Mouse (Mus musculus) neural tube, embryonic 12.5 days (tissue): ENCODE results near the gene Hoxb2. TPM values are rescaled to one million over a fixed set of nuclear protein-coding genes. Genes with fewer than 3 reads are reported as not detected.

Experiments
- ATAC-seq: fragments of 200-750 bp; cut with Nextera tagmentation; 2 replicates; pipeline ENCODE4 v1.8.0; 2017; ENCODE audit warnings: low read depth, mild to moderate bottlenecking, moderate TSS enrichment, moderate library complexity; ENCODE audit not compliant: low FRiP score
- H3K27ac ChIP-seq: fragments of 300-500 bp; sonication (generic); 2 replicates; pipeline ENCODE4 v1.5.1; 2016
- H3K27me3 ChIP-seq: fragments of 300-500 bp; sonication (generic); replicated peaks from 2 replicates; pipeline ENCODE4 v1.6.1; 2016; ENCODE audit warnings: mild to moderate bottlenecking
- H3K36me3 ChIP-seq: fragments of 300-500 bp; sonication (generic); 2 replicates; pipeline ENCODE4 v1.6.1; 2016; ENCODE audit warnings: mild to moderate bottlenecking
- H3K4me1 ChIP-seq: fragments of 300-500 bp; sonication (generic); 2 replicates; pipeline ENCODE4 v1.6.1; 2016
- H3K4me2 ChIP-seq: fragments of 300-500 bp; sonication (generic); replicated peaks from 2 replicates; pipeline ENCODE4 v1.6.1; 2016; ENCODE audit warnings: mild to moderate bottlenecking
- H3K4me3 ChIP-seq: fragments of 300-500 bp; sonication (generic); 2 replicates; pipeline ENCODE4 v1.5.1; 2016
- H3K9ac ChIP-seq: fragments of 300-500 bp; sonication (generic); 2 replicates; pipeline ENCODE4 v1.6.1; 2016; ENCODE audit warnings: mild to moderate bottlenecking
- H3K9me3 ChIP-seq: fragments of 300-500 bp; sonication (generic); 2 replicates; pipeline ENCODE4 v1.6.1; 2016; ENCODE audit warnings: mild to moderate bottlenecking
- WGBS: fragments of 180-500 bp; shearing (Covaris S2); methylation state at CpG from one replicate; pipeline ENCODE4 v1.1.7; 2016; 5-methylcytosine and 5-hydroxymethylcytosine counted together
- polyA plus RNA-seq: library from polyadenylated mRNA; unstranded; fragments of >200 nt; fragmentation: Nextera tagmentation; extraction: Ambion mirVana; gene quantifications from 2 replicates; pipeline ENCODE4 v1.2.1, GENCODE M21; 2016

The Hoxb2 gene
- polyA plus RNA-seq, 1 experiment from 2014 or later, result 109 TPM

DNA sequence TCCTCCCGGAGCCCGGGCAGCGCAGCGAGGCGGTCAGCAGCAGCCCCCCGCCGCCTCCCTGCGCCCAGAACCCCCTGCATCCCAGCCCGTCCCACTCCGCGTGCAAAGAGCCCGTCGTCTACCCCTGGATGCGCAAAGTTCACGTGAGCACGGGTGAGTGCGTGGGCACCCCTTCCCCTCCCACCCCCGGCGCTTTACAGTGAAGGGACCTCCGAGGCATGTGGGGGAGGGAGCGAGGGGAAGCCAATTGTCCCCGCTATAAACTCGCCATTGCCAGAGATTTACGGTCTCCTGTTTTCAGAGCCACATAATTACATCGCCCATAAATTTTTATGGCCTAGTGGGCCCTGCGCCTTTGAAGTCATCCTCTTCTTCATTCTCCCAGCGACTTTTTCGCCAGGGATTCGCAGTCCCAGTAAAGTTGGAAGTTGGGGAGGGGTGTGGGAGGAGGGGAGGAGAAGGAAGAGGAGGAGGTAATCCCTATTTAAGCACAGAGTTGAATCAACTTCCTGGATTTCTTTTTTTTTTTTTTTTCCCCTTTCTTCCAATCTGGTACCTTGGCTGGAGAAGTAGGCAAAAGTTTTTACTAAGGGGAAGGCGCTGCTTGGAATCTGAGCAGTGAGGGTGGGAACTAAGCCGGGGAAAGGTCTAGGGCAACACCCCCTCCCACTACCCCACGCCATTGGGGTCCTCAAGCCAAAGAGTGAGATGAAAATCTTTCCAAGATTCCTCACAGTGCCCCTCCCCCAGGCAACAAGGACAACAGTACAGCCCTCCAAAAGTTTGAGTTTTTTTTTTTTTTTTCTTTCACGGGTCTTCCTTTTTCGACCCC is 31.0 kb upstream of the Hoxb2 start:
- Histone ChIP-seq H3K36me3 (peaks cover 5% of the 10 kb centered on the region; the same call in 1 of the 2 replicates), H3K9me3 (no peaks in the 10 kb centered on the region), H3K4me3 (peak overlapping the region; percentile 99), H3K4me2 (peak overlapping the region; percentile 100), H3K27me3 (no peaks in the 10 kb centered on the region), H3K4me1 (peaks cover 55% of the 10 kb centered on the region), H3K9ac (peak overlapping the region; percentile 100), H3K27ac (peak overlapping the region; percentile 100)
- WGBS, result under 1% methylated on average over 34 of the region's 34 CpGs
- ATAC-seq, result peak; percentile 83

DNA sequence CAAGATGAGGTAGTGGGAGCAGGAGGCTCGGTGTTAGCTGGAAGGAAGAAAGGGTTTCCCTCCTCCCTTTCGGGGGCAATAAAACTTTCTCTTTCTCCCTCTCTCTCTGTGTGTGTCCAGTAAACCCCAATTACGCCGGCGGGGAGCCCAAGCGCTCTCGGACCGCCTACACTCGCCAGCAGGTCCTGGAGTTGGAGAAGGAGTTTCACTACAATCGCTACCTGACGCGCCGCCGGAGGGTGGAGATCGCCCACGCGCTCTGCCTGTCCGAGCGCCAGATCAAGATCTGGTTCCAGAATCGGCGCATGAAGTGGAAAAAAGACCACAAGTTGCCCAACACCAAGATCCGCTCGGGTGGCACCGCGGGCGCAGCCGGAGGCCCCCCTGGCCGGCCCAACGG is 30.4 kb upstream of the Hoxb2 start:
- peak overlapping the region; percentile 99 for H3K4me3 ChIP-seq
- peaks cover 56% of the 10 kb centered on the region for H3K4me1 ChIP-seq
- H3K9me3 ChIP-seq, result no peaks in the 10 kb centered on the region
- under 1% methylated on average over 29 of the region's 29 CpGs for WGBS
- peak overlapping the region; percentile 100 for H3K9ac ChIP-seq
- H3K27ac ChIP-seq, result peak overlapping the region; percentile 100
- no peaks in the 10 kb centered on the region for H3K27me3 ChIP-seq
- ATAC-seq, result no peak
- peak overlapping the region; percentile 100 for H3K4me2 ChIP-seq
- peaks cover 6% of the 10 kb centered on the region; the same call in 1 of the 2 replicates for H3K36me3 ChIP-seq

DNA sequence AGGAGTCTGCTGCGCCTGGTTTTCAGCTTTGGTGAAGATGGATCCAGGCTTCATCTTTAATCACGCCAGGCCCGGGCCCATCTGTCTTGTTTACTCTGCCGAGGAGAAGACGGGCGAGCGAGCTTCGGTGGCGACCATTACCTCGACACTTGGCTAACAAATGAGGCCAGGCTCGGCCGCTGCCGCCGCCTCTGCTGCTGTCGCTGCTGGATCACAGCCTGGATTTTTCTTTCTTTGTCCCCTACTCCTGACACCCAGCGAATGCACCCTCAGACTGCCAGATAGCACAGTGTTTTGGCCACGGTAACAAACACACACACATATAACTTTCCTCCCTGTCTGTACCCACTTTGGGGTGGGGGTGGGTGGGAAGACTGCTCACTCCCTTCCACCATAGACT is 29.6 kb upstream of the Hoxb2 start:
- Histone ChIP-seq H3K4me2 (peak overlapping the region; percentile 100), H3K9ac (peak overlapping the region; percentile 100), H3K9me3 (no peaks in the 10 kb centered on the region), H3K4me1 (peaks cover 56% of the 10 kb centered on the region), H3K27me3 (no peaks in the 10 kb centered on the region), H3K36me3 (peaks cover 12% of the 10 kb centered on the region; the same call in 1 of the 2 replicates), H3K4me3 (peak overlapping the region; percentile 99), H3K27ac (peak overlapping the region; percentile 100)
- ATAC-seq, result no peak
- WGBS, result under 1% methylated on average over 17 of the region's 17 CpGs

DNA sequence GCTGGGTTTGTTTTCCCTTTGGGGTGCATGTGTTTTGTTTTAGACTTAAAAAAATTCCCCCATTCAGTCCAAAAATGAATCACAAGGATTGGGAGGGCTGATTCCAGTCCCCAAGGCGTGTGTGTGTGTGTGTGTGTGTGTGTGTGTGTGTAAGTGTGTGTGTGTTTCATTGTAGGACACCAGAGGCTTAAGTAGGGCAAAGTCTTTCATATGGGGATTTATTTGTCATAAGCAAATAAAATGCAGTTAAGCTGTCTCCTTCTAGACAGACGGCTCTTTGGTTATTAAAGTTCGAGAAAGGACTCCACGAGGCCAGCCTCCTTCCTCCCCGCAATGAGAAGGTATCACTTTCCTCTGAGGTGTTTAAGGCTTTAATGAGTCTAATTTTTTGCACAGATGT is 28.5 kb upstream of the Hoxb2 start:
- WGBS, result 4% methylated on average over 5 of the region's 5 CpGs
- no peak for ATAC-seq
- Histone ChIP-seq H3K27ac (peak overlapping the region; percentile 100), H3K4me1 (peaks cover 56% of the 10 kb centered on the region), H3K9ac (peak overlapping the region; percentile 100), H3K9me3 (no peaks in the 10 kb centered on the region), H3K4me2 (peak overlapping the region; percentile 100), H3K27me3 (no peaks in the 10 kb centered on the region), H3K36me3 (peaks cover 16% of the 10 kb centered on the region; the same call in 1 of the 2 replicates), H3K4me3 (peak overlapping the region; percentile 65)

DNA sequence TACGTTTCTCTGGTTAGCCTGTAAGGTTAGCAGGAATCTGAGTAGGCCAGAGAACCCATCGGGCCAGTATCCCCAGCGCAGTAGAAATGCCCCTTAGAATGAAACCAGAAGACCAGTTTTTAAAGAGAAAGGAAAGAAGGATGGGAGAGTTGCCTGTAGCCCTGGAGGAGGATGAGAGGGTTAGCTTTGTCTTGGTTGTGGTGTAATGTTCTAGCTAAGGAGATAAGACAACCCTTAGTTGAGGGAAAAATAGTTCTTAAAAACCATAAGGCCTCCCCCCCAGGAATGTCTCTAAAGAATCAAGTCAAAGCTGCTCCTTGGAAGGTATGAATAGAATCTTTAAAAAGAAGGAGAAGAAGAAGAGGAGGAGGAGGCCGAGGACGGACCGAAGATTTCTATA is 27.6 kb upstream of the Hoxb2 start:
- WGBS, result 4% methylated on average over 6 of the region's 6 CpGs
- Histone ChIP-seq H3K27ac (peak overlapping the region; percentile 100), H3K36me3 (peaks cover 16% of the 10 kb centered on the region; the same call in 1 of the 2 replicates), H3K4me2 (peak overlapping the region; percentile 100), H3K4me1 (peaks cover 62% of the 10 kb centered on the region), H3K9ac (peak overlapping the region; percentile 100), H3K9me3 (no peaks in the 10 kb centered on the region), H3K27me3 (no peaks in the 10 kb centered on the region), H3K4me3 (peak overlapping the region; percentile 65)
- ATAC-seq, result no peak

DNA sequence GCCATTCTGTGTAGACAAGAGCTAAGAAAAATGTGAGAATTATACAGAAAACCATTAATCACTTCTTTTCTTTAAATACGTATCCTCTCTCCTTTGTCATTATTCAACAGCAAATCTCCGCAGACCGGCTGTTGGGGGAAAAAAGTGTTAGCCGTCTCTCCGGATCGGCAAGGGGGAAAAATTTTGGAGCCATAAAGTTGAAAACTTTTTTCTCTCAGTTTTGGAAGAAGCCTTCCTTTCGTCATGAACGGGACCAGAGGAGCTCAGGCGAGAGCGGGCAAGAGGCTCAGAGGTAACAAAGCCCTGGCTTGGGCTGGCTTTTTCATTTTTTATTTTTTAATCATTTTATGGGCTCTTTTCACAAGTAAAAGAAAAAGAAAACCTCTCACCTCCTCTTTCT is 27.2 kb upstream of the Hoxb2 start, which contains the start of gene Hoxb3:
Hoxb3 (plus strand) TSS at position 173 of the 400 bp plus-strand sequence.
- Histone ChIP-seq H3K4me3 (peak within 1 kb of the TSS; percentile 65), H3K9ac (peak within 1 kb of the TSS; percentile 100), H3K27me3 (no peaks in the 10 kb centered on the region), H3K4me2 (peak within 1 kb of the TSS; percentile 100), H3K9me3 (no peaks in the 10 kb centered on the region), H3K4me1 (peaks cover 60% of the 10 kb centered on the region), H3K27ac (peak within 1 kb of the TSS; percentile 100), H3K36me3 (peaks cover 16% of the 10 kb centered on the region; the same call in 1 of the 2 replicates)
- 6% methylated on average over 10 of the region's 10 CpGs for WGBS
- ATAC-seq, result no peak

DNA sequence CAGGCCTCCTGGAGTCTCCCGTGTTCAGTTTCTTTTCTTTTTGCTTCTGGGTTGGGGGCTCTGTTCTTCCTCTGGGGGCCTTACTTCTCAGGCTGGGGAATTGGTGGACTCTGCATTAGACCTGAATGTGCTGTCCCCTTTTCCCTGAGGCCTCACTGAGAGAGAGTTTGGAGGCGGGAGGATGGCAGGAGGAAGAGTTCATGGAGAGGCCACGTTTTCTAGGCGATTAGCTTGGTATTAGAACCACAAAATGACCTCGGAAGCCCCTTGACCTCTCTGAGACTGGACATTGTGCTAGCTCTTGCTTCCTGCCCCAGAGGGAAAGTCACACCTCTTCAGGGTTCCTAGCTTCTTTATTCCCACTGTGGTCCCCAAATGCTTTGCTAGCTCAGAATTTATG is 26.2 kb upstream of the Hoxb2 start:
- peak overlapping the region; percentile 65 for H3K4me3 ChIP-seq
- no peaks in the 10 kb centered on the region for H3K27me3 ChIP-seq
- H3K4me2 ChIP-seq, result peak overlapping the region; percentile 100
- H3K27ac ChIP-seq, result peak overlapping the region; percentile 100
- peaks cover 16% of the 10 kb centered on the region; the same call in 1 of the 2 replicates for H3K36me3 ChIP-seq
- no peak for ATAC-seq
- H3K9me3 ChIP-seq, result no peaks in the 10 kb centered on the region
- H3K4me1 ChIP-seq, result peaks cover 68% of the 10 kb centered on the region
- peak overlapping the region; percentile 100 for H3K9ac ChIP-seq
- whole genome bisulfite sequencing, result 3% methylated on average over 5 of the region's 5 CpGs

DNA sequence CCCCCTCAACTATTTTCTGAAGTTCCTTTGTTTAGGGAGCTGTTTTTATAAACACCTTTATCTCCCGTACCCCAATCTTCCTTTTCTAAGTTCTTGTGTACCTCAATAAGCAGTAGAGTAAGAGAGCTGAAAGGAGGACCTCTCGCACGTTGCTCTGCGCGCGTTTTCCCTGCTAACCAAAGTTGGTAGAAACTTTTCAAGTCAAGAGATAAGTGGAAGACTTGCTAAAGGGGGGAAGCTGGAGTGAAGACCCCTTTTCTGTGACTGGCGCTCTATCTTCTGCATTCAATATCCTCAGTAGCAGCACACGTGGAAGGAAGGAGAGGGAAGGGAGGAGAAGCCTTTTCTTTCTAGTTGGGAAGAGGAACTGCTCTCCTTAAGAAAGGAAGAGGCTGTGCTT is 25.4 kb upstream of the Hoxb2 start:
- peak overlapping the region; percentile 100 for H3K27ac ChIP-seq
- H3K4me1 ChIP-seq, result peaks cover 75% of the 10 kb centered on the region
- peak overlapping the region; percentile 100 for H3K4me2 ChIP-seq
- peaks cover 16% of the 10 kb centered on the region; the same call in 1 of the 2 replicates for H3K36me3 ChIP-seq
- no peaks in the 10 kb centered on the region for H3K9me3 ChIP-seq
- H3K27me3 ChIP-seq, result no peaks in the 10 kb centered on the region
- peak overlapping the region; percentile 65 for H3K4me3 ChIP-seq
- ATAC-seq, result no peak
- WGBS, result 2% methylated on average over 8 of the region's 8 CpGs
- H3K9ac ChIP-seq, result peak overlapping the region; percentile 100

DNA sequence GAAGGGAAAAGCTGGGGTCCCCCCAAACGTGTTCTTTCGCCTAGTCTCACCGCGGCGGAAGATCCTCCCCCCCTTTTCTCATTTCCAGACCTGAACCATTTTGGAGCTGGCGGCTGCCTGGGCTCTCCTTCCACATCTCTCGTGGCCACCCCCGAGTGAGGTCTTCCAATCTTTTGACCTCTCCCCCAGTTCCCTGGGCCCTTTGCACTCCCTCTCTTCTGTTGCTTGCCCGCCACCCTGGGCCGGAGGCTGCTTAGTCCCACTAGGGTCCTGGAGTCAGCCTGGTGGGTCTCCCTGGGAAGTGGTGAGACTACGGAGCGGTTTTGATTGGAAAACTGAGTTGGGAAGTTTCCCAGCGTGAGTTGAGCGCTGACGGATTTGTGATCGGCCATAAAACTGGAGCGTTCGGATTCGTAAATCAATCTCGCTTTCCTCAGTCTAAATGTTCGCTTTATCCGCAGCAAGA is 24.5 kb upstream of the Hoxb2 start:
- H3K27ac ChIP-seq, result peak overlapping the region; percentile 100
- H3K4me2 ChIP-seq, result peak overlapping the region; percentile 100
- no peak for ATAC-seq
- peaks cover 80% of the 10 kb centered on the region for H3K4me1 ChIP-seq
- 2% methylated on average over 22 of the region's 22 CpGs for WGBS
- H3K9ac ChIP-seq, result peak overlapping the region; percentile 100
- peaks cover 17% of the 10 kb centered on the region for H3K36me3 ChIP-seq
- peak overlapping the region; percentile 65 for H3K4me3 ChIP-seq
- H3K9me3 ChIP-seq, result no peaks in the 10 kb centered on the region
- H3K27me3 ChIP-seq, result no peaks in the 10 kb centered on the region

DNA sequence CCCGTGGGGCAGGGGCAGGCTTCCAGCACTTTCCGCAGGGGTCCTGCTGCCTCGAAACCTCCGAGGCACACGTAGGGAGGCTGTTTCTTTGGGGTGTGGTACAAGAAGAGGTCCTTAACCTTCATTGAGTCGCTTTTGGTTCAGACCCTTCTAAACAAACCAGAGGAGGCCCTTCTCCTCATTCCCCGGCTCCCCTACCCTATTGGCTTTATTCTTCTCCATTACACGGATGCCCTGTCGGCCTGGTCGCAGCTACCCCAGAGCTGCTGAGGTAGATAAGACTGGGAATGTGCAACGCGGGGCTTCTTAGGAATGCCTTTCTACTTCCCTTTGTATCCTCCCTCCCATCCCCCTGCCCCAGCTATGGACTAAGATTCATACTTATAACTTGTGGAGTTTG is 23.6 kb upstream of the Hoxb2 start:
- peak overlapping the region; percentile 65 for H3K4me3 ChIP-seq
- H3K4me2 ChIP-seq, result peak overlapping the region; percentile 100
- no peaks in the 10 kb centered on the region for H3K27me3 ChIP-seq
- peaks cover 82% of the 10 kb centered on the region for H3K4me1 ChIP-seq
- 1% methylated on average over 12 of the region's 12 CpGs for WGBS
- peaks cover 17% of the 10 kb centered on the region for H3K36me3 ChIP-seq
- no peaks in the 10 kb centered on the region for H3K9me3 ChIP-seq
- H3K27ac ChIP-seq, result peak overlapping the region; percentile 100
- H3K9ac ChIP-seq, result peak overlapping the region; percentile 100
- ATAC-seq, result no peak

DNA sequence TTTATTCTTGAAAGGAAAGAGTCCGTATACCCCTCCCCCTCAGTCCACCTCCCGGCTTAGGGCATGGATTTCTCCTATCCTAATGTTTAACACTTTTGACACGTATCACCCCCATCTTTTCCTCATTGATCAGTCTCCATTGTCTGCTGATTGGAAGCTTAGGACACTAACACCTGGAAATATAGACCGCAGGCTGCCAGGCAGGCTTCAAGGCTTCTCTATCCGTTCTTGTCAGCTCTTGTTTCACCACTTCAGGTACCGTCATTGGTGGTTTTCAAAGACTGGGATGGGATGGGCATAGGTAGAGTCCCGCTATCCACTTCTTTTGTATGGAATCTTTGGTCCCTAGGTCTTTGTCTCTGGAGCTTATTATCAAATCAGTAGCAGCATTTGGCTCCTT is 23.2 kb upstream of the Hoxb2 start:
- H3K9ac ChIP-seq, result peak overlapping the region; percentile 100
- H3K27ac ChIP-seq, result peak overlapping the region; percentile 100
- no peaks in the 10 kb centered on the region for H3K9me3 ChIP-seq
- peaks cover 82% of the 10 kb centered on the region for H3K4me1 ChIP-seq
- H3K27me3 ChIP-seq, result no peaks in the 10 kb centered on the region
- no peak for ATAC-seq
- H3K36me3 ChIP-seq, result peaks cover 21% of the 10 kb centered on the region
- WGBS, result 3% methylated on average over 7 of the region's 7 CpGs
- peak overlapping the region; percentile 65 for H3K4me3 ChIP-seq
- peak overlapping the region; percentile 100 for H3K4me2 ChIP-seq

DNA sequence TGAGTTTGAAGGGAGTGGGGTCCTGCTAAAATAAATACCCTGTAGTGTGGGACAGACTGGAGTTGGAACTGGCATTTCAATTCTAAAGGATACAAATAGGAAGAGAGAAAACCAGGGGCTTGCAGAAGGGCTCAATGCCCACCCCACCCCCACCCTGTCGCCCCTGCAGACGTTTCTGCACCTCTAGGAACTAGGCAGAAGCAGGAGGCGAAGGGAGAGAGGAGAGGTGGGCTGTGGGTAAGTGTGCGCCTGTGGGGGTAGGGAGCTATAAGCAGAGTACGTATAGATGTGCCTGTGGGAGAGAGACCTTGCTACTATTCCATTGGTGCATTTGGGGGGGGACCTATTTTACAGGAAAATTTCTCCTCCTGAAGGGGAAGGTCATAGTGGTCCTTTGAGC is 22.6 kb upstream of the Hoxb2 start:
- WGBS, result 7% methylated on average over 5 of the region's 5 CpGs
- Histone ChIP-seq H3K27me3 (no peaks in the 10 kb centered on the region), H3K4me2 (peak overlapping the region; percentile 100), H3K36me3 (peaks cover 27% of the 10 kb centered on the region), H3K4me3 (peak overlapping the region; percentile 65), H3K9me3 (no peaks in the 10 kb centered on the region), H3K9ac (peak overlapping the region; percentile 100), H3K4me1 (peaks cover 82% of the 10 kb centered on the region), H3K27ac (peak overlapping the region; percentile 100)
- ATAC-seq, result peak; percentile 54; the same call in 1 of the 2 replicates
